Mouse (Mus musculus): ENCODE data around the gene Zdhhc7.
A peak's percentile ranks its signal among the peaks of the same experiment; 100 is the strongest.

Zdhhc7 gene

GRCm38 (mm10) chr8:120119429-120119828 lies 18.1 kb upstream of the Zdhhc7 start:
- Histone ChIP-seq H3K27me3 (ENCODE audit: insufficient read depth, low read length) (peaks cover 66% of the 10 kb centered on the region), H3K36me3 (ENCODE audit: insufficient read depth, low read length) (no peaks in the 10 kb centered on the region), H3K4me1 (replicated peaks; ENCODE audit: low read depth, low read length) (peaks cover 3% of the 10 kb centered on the region), H3K4me3 (replicated peaks; ENCODE audit: low read length) (no peak overlapping the region), H3K9me3 (ENCODE audit: low read length) (no peaks in the 10 kb centered on the region)
- TF ChIP-seq NANOG (IDR thresholded peaks at IDR 0.05; ENCODE audit: borderline replicate concordance, low read length) (no peak), POU5F1 (IDR thresholded peaks at IDR 0.05; ENCODE audit: borderline replicate concordance, low read length) (no peak), CTCF (conservative IDR thresholded peaks at IDR 0.05; ENCODE audit: low read length) (no peak)

GRCm38 (mm10) chr8:120118847-120119246 lies 17.6 kb upstream of the Zdhhc7 start:
- H3K4me1 ChIP-seq (replicated peaks; ENCODE audit: low read depth, low read length): peaks cover 3% of the 10 kb centered on the region
- H3K27me3 ChIP-seq (ENCODE audit: insufficient read depth, low read length): peaks cover 69% of the 10 kb centered on the region
- TF ChIP-seq CTCF (conservative IDR thresholded peaks at IDR 0.05; ENCODE audit: low read length): no peak
- no peak for TF ChIP-seq POU5F1 (IDR thresholded peaks at IDR 0.05; ENCODE audit: borderline replicate concordance, low read length)
- no peak for TF ChIP-seq NANOG (IDR thresholded peaks at IDR 0.05; ENCODE audit: borderline replicate concordance, low read length)
- H3K4me3 ChIP-seq (replicated peaks; ENCODE audit: low read length): no peak overlapping the region
- H3K36me3 ChIP-seq (ENCODE audit: insufficient read depth, low read length): no peaks in the 10 kb centered on the region
- H3K9me3 ChIP-seq (ENCODE audit: low read length): no peaks in the 10 kb centered on the region

GRCm38 (mm10) chr8:120118162-120118561 lies 16.9 kb upstream of the Zdhhc7 start:
- H3K27me3 ChIP-seq (ENCODE audit: insufficient read depth, low read length): peaks cover 74% of the 10 kb centered on the region
- no peaks in the 10 kb centered on the region for H3K36me3 ChIP-seq (ENCODE audit: insufficient read depth, low read length)
- no peaks in the 10 kb centered on the region for H3K9me3 ChIP-seq (ENCODE audit: low read length)
- H3K4me3 ChIP-seq (replicated peaks; ENCODE audit: low read length): no peak overlapping the region
- TF ChIP-seq CTCF (conservative IDR thresholded peaks at IDR 0.05; ENCODE audit: low read length) (no peak), POU5F1 (IDR thresholded peaks at IDR 0.05; ENCODE audit: borderline replicate concordance, low read length) (no peak), NANOG (IDR thresholded peaks at IDR 0.05; ENCODE audit: borderline replicate concordance, low read length) (no peak)
- peaks cover 8% of the 10 kb centered on the region for H3K4me1 ChIP-seq (replicated peaks; ENCODE audit: low read depth, low read length)

- Histone ChIP-seq H3K4me3 (replicated peaks; ENCODE audit: low read length) (no peak overlapping the region), H3K27me3 (ENCODE audit: insufficient read depth, low read length) (peaks cover 82% of the 10 kb centered on the region), H3K4me1 (replicated peaks; ENCODE audit: low read depth, low read length) (peaks cover 12% of the 10 kb centered on the region), H3K9me3 (ENCODE audit: low read length) (no peaks in the 10 kb centered on the region), H3K36me3 (ENCODE audit: insufficient read depth, low read length) (no peaks in the 10 kb centered on the region)
- TF ChIP-seq CTCF (conservative IDR thresholded peaks at IDR 0.05; ENCODE audit: low read length): no peak
- TF ChIP-seq NANOG (IDR thresholded peaks at IDR 0.05; ENCODE audit: borderline replicate concordance, low read length): no peak
- TF ChIP-seq POU5F1 (IDR thresholded peaks at IDR 0.05; ENCODE audit: borderline replicate concordance, low read length): no peak
Measured at GRCm38 (mm10) chr8:120116600-120116999, 15.3 kb upstream of the Zdhhc7 start.

- H3K4me3 ChIP-seq (replicated peaks; ENCODE audit: low read length): peak overlapping the region; percentile 89
- H3K27me3 ChIP-seq (ENCODE audit: insufficient read depth, low read length): peaks cover 69% of the 10 kb centered on the region
- TF ChIP-seq CTCF (conservative IDR thresholded peaks at IDR 0.05; ENCODE audit: low read length) (no peak), POU5F1 (IDR thresholded peaks at IDR 0.05; ENCODE audit: borderline replicate concordance, low read length) (no peak), NANOG (IDR thresholded peaks at IDR 0.05; ENCODE audit: borderline replicate concordance, low read length) (no peak)
- H3K4me1 ChIP-seq (replicated peaks; ENCODE audit: low read depth, low read length): peaks cover 30% of the 10 kb centered on the region
- H3K36me3 ChIP-seq (ENCODE audit: insufficient read depth, low read length): no peaks in the 10 kb centered on the region
- no peaks in the 10 kb centered on the region for H3K9me3 ChIP-seq (ENCODE audit: low read length)
Measured at GRCm38 (mm10) chr8:120114315-120114841, 13.1 kb upstream of the Zdhhc7 start.

GRCm38 (mm10) chr8:120113758-120114255 lies 12.5 kb upstream of the Zdhhc7 start, which contains the start of gene 6430548M08Rik:
Gene 6430548M08Rik (plus strand): TSS chr8:120114152.
- Histone ChIP-seq H3K4me3 (replicated peaks; ENCODE audit: low read length) (peak within 1 kb of the TSS; percentile 89), H3K36me3 (ENCODE audit: insufficient read depth, low read length) (no peaks in the 10 kb centered on the region), H3K4me1 (replicated peaks; ENCODE audit: low read depth, low read length) (peaks cover 33% of the 10 kb centered on the region), H3K9me3 (ENCODE audit: low read length) (no peaks in the 10 kb centered on the region), H3K27me3 (ENCODE audit: insufficient read depth, low read length) (peaks cover 64% of the 10 kb centered on the region)
- TF ChIP-seq POU5F1 (IDR thresholded peaks at IDR 0.05; ENCODE audit: borderline replicate concordance, low read length) (no peak), CTCF (conservative IDR thresholded peaks at IDR 0.05; ENCODE audit: low read length) (no peak), NANOG (IDR thresholded peaks at IDR 0.05; ENCODE audit: borderline replicate concordance, low read length) (no peak)

GRCm38 (mm10) chr8:120113306-120113705 lies 12.0 kb upstream of the Zdhhc7 start:
- H3K27me3 ChIP-seq (ENCODE audit: insufficient read depth, low read length): peaks cover 59% of the 10 kb centered on the region
- TF ChIP-seq CTCF (conservative IDR thresholded peaks at IDR 0.05; ENCODE audit: low read length) (no peak), POU5F1 (IDR thresholded peaks at IDR 0.05; ENCODE audit: borderline replicate concordance, low read length) (no peak), NANOG (IDR thresholded peaks at IDR 0.05; ENCODE audit: borderline replicate concordance, low read length) (no peak)

GRCm38 (mm10) chr8:120112535-120112934 lies 11.3 kb upstream of the Zdhhc7 start:
- no peak for TF ChIP-seq NANOG (IDR thresholded peaks at IDR 0.05; ENCODE audit: borderline replicate concordance, low read length)
- TF ChIP-seq CTCF (conservative IDR thresholded peaks at IDR 0.05; ENCODE audit: low read length): no peak
- TF ChIP-seq POU5F1 (IDR thresholded peaks at IDR 0.05; ENCODE audit: borderline replicate concordance, low read length): no peak
- Histone ChIP-seq H3K9me3 (ENCODE audit: low read length) (no peaks in the 10 kb centered on the region), H3K36me3 (ENCODE audit: insufficient read depth, low read length) (no peaks in the 10 kb centered on the region), H3K4me1 (replicated peaks; ENCODE audit: low read depth, low read length) (peaks cover 33% of the 10 kb centered on the region), H3K27me3 (ENCODE audit: insufficient read depth, low read length) (peaks cover 51% of the 10 kb centered on the region), H3K4me3 (replicated peaks; ENCODE audit: low read length) (no peak overlapping the region)

More at GRCm38 (mm10) chr8:120113306-120113705, 12.0 kb upstream of the Zdhhc7 start:
- H3K9me3 ChIP-seq (ENCODE audit: low read length): no peaks in the 10 kb centered on the region
- H3K36me3 ChIP-seq (ENCODE audit: insufficient read depth, low read length): no peaks in the 10 kb centered on the region
- H3K4me3 ChIP-seq (replicated peaks; ENCODE audit: low read length): peak overlapping the region; percentile 89
- peaks cover 33% of the 10 kb centered on the region for H3K4me1 ChIP-seq (replicated peaks; ENCODE audit: low read depth, low read length)

Data from E14TG2a.4 (cell line).